Mouse (Mus musculus) erythroblast, embryonic 14.5 days (primary cell): ENCODE measurements around the gene Atp6v1b1.

Experiments
- GATA1 ChIP-seq: IDR thresholded peaks from 2 replicates; pipeline ENCODE4 v1.6.1; 2012; ENCODE audit warnings: low read length, inconsistent platforms, mixed read lengths
- TAL1 ChIP-seq: IDR thresholded peaks from 3 replicates; pipeline ENCODE4 v1.6.1; 2012; ENCODE audit warnings: low read length, inconsistent platforms, mixed read lengths

- no peak for TF ChIP-seq GATA1
- no peak for TF ChIP-seq TAL1
These were observed 7.4 kb downstream of the Atp6v1b1 start for GRCm38 (mm10) chr6:83750171-83750684.
